Mouse (Mus musculus) lung, embryonic 15.5 days (tissue): ENCODE data around the gene Pomp. TPM values are rescaled to one million over a fixed set of nuclear protein-coding genes. Genes with fewer than 3 reads are reported as not detected.

Experiments used
- ATAC-seq: fragments of 200-750 bp; cut with Nextera tagmentation; 2 replicates; pipeline ENCODE4 v1.8.0; 2017; ENCODE audit warnings: moderate number of reproducible peaks, borderline replicate concordance; ENCODE audit not compliant: low FRiP score, low TSS enrichment; ENCODE audit errors: extremely low read depth
- H3K27ac ChIP-seq: fragments of 300-500 bp; sonication (generic); 2 replicates; pipeline ENCODE4 v1.5.1; 2015; ENCODE audit warnings: moderate library complexity, mild to moderate bottlenecking, inconsistent platforms
- H3K27me3 ChIP-seq: fragments of 300-500 bp; sonication (generic); 2 replicates; pipeline ENCODE4 v1.6.1; 2015; ENCODE audit warnings: inconsistent platforms
- H3K36me3 ChIP-seq: fragments of 300-500 bp; sonication (generic); 2 replicates; pipeline ENCODE4 v1.6.1; 2015; ENCODE audit warnings: inconsistent platforms
- H3K4me1 ChIP-seq: fragments of 300-500 bp; sonication (generic); 2 replicates; pipeline ENCODE4 v1.6.1; 2015; ENCODE audit warnings: inconsistent platforms
- H3K4me2 ChIP-seq: fragments of 300-500 bp; sonication (generic); 2 replicates; pipeline ENCODE4 v1.6.1; 2015; ENCODE audit warnings: inconsistent platforms, mild to moderate bottlenecking, moderate library complexity
- H3K4me3 ChIP-seq: fragments of 300-500 bp; sonication (generic); 2 replicates; pipeline ENCODE4 v1.5.1; 2015; ENCODE audit warnings: mild to moderate bottlenecking, inconsistent platforms
- H3K9ac ChIP-seq: fragments of 300-500 bp; sonication (generic); 2 replicates; pipeline ENCODE4 v1.6.1; 2015; ENCODE audit warnings: inconsistent platforms
- H3K9me3 ChIP-seq: fragments of 300-500 bp; sonication (generic); 2 replicates; pipeline ENCODE4 v1.6.1; 2016; ENCODE audit warnings: inconsistent platforms
- WGBS: fragments of 180-500 bp; shearing (Covaris S2); methylation state at CpG from one replicate; pipeline ENCODE4 v1.1.7; 2015; 5-methylcytosine and 5-hydroxymethylcytosine counted together
- polyA plus RNA-seq: library from polyadenylated mRNA; unstranded; fragments of >200 nt; fragmentation: Nextera tagmentation; extraction: Ambion mirVana; gene quantifications from 2 replicates; pipeline ENCODE4 v1.2.1, GENCODE M21; 2015

Gene Pomp
- polyA plus RNA-seq, result 487 and 547 TPM in 2 replicates

- H3K4me2 ChIP-seq, result peak within 1 kb of the TSS; percentile 79
- peaks cover 29% of the 10 kb centered on the region for H3K36me3 ChIP-seq
- under 1% methylated on average over 67 of the region's 68 CpGs for WGBS
- H3K9me3 ChIP-seq, result no peaks in the 10 kb centered on the region
- no peaks in the 10 kb centered on the region for H3K27me3 ChIP-seq
- peak; percentile 91 for ATAC-seq
- peak within 1 kb of the TSS; percentile 74 for H3K9ac ChIP-seq
- peaks cover 19% of the 10 kb centered on the region for H3K4me1 ChIP-seq
- H3K27ac ChIP-seq, result peak within 1 kb of the TSS; percentile 80
- peak within 1 kb of the TSS; percentile 80 for H3K4me3 ChIP-seq
Observed at GRCm38 (mm10) chr5:147860449-147861261, at the start of gene Pomp. Gene Pomp (plus strand): TSS chr5:147860461.

- Histone ChIP-seq H3K4me3 (no peak overlapping the region), H3K36me3 (no peaks in the 10 kb centered on the region), H3K4me2 (no peak overlapping the region), H3K9me3 (no peaks in the 10 kb centered on the region), H3K4me1 (no peaks in the 10 kb centered on the region), H3K9ac (no peak overlapping the region), H3K27me3 (no peaks in the 10 kb centered on the region), H3K27ac (no peak overlapping the region)
- 62% methylated on average over 13 of the region's 13 CpGs for WGBS
- ATAC-seq, result no peak
Observed at GRCm38 (mm10) chr5:147812255-147813040, 47.8 kb upstream of the Pomp start.

GRCm38 (mm10) chr5:147814971-147815370, 45.3 kb upstream of the Pomp start:
- no peak overlapping the region for H3K4me3 ChIP-seq
- no peak for ATAC-seq
- H3K27ac ChIP-seq, result no peak overlapping the region
- 69% methylated on average over 13 of the region's 13 CpGs for whole genome bisulfite sequencing
- H3K9me3 ChIP-seq, result no peaks in the 10 kb centered on the region; the same call in 1 of the 2 replicates
- no peak overlapping the region for H3K9ac ChIP-seq
- no peaks in the 10 kb centered on the region for H3K27me3 ChIP-seq
- no peak overlapping the region for H3K4me2 ChIP-seq
- no peaks in the 10 kb centered on the region for H3K4me1 ChIP-seq
- H3K36me3 ChIP-seq, result no peaks in the 10 kb centered on the region

- 71% methylated on average over 8 of the region's 8 CpGs for WGBS
- no peaks in the 10 kb centered on the region for H3K4me1 ChIP-seq
- H3K27me3 ChIP-seq, result no peaks in the 10 kb centered on the region
- H3K4me2 ChIP-seq, result no peak overlapping the region
- no peak overlapping the region for H3K27ac ChIP-seq
- H3K9ac ChIP-seq, result no peak overlapping the region
- no peak overlapping the region for H3K4me3 ChIP-seq
- H3K9me3 ChIP-seq, result no peaks in the 10 kb centered on the region; the same call in 1 of the 2 replicates
- H3K36me3 ChIP-seq, result no peaks in the 10 kb centered on the region
- no peak for ATAC-seq
Observed at GRCm38 (mm10) chr5:147815592-147815991, 44.7 kb upstream of the Pomp start.

- Histone ChIP-seq H3K4me1 (no peaks in the 10 kb centered on the region), H3K4me3 (no peak overlapping the region), H3K9ac (no peak overlapping the region), H3K9me3 (no peaks in the 10 kb centered on the region; the same call in 1 of the 2 replicates), H3K27ac (no peak overlapping the region), H3K36me3 (no peaks in the 10 kb centered on the region), H3K4me2 (no peak overlapping the region), H3K27me3 (no peaks in the 10 kb centered on the region)
- WGBS, result 63% methylated on average over 4 of the region's 4 CpGs
- no peak for ATAC-seq
Observed at GRCm38 (mm10) chr5:147816465-147816864, 43.8 kb upstream of the Pomp start.

- no peak overlapping the region for H3K27ac ChIP-seq
- H3K9me3 ChIP-seq, result no peaks in the 10 kb centered on the region; the same call in 1 of the 2 replicates
- H3K9ac ChIP-seq, result no peak overlapping the region
- WGBS, result 91% methylated on average over 9 of the region's 9 CpGs
- no peaks in the 10 kb centered on the region for H3K36me3 ChIP-seq
- no peaks in the 10 kb centered on the region for H3K27me3 ChIP-seq
- no peak overlapping the region for H3K4me3 ChIP-seq
- ATAC-seq, result no peak
- H3K4me2 ChIP-seq, result no peak overlapping the region
- no peaks in the 10 kb centered on the region for H3K4me1 ChIP-seq
Observed at GRCm38 (mm10) chr5:147817747-147818496, 42.3 kb upstream of the Pomp start.

GRCm38 (mm10) chr5:147818866-147819265, 41.4 kb upstream of the Pomp start:
- H3K27me3 ChIP-seq, result no peaks in the 10 kb centered on the region
- whole genome bisulfite sequencing, result 92% methylated on average over 8 of the region's 8 CpGs
- no peak for ATAC-seq

GRCm38 (mm10) chr5:147819895-147820294, 40.4 kb upstream of the Pomp start:
- no peaks in the 10 kb centered on the region for H3K27me3 ChIP-seq
- no peak overlapping the region for H3K4me2 ChIP-seq
- no peak for ATAC-seq
- no peak overlapping the region for H3K27ac ChIP-seq
- no peaks in the 10 kb centered on the region for H3K4me1 ChIP-seq
- H3K9me3 ChIP-seq, result no peaks in the 10 kb centered on the region; the same call in 1 of the 2 replicates
- no peaks in the 10 kb centered on the region for H3K36me3 ChIP-seq
- H3K4me3 ChIP-seq, result no peak overlapping the region
- 79% methylated on average over 7 of the region's 7 CpGs for WGBS
- no peak overlapping the region for H3K9ac ChIP-seq

More at GRCm38 (mm10) chr5:147818866-147819265, 41.4 kb upstream of the Pomp start:
- Histone ChIP-seq H3K9me3 (no peaks in the 10 kb centered on the region; the same call in 1 of the 2 replicates), H3K27ac (no peak overlapping the region), H3K4me3 (no peak overlapping the region), H3K4me2 (no peak overlapping the region), H3K4me1 (no peaks in the 10 kb centered on the region), H3K9ac (no peak overlapping the region), H3K36me3 (no peaks in the 10 kb centered on the region)

- no peak overlapping the region for H3K4me2 ChIP-seq
- H3K4me3 ChIP-seq, result no peak overlapping the region
- H3K9me3 ChIP-seq, result no peaks in the 10 kb centered on the region
- peaks cover 17% of the 10 kb centered on the region for H3K4me1 ChIP-seq
- 78% methylated on average over 13 of the region's 13 CpGs for WGBS
- no peak for ATAC-seq
- no peaks in the 10 kb centered on the region for H3K27me3 ChIP-seq
- H3K36me3 ChIP-seq, result no peaks in the 10 kb centered on the region
- H3K9ac ChIP-seq, result no peak overlapping the region
- no peak overlapping the region for H3K27ac ChIP-seq
Observed at GRCm38 (mm10) chr5:147824021-147824605, 36.1 kb upstream of the Pomp start.

- no peak for ATAC-seq
- no peak overlapping the region for H3K27ac ChIP-seq
- WGBS, result 25% methylated on average over 22 of the region's 22 CpGs
- H3K4me3 ChIP-seq, result peak overlapping the region; percentile 4; the same call in 1 of the 2 replicates
- H3K27me3 ChIP-seq, result no peaks in the 10 kb centered on the region
- peaks cover 17% of the 10 kb centered on the region for H3K4me1 ChIP-seq
- H3K4me2 ChIP-seq, result peak overlapping the region; percentile 44
- H3K9me3 ChIP-seq, result no peaks in the 10 kb centered on the region
- H3K9ac ChIP-seq, result no peak overlapping the region
- no peaks in the 10 kb centered on the region for H3K36me3 ChIP-seq
Observed at GRCm38 (mm10) chr5:147825375-147825969, 34.8 kb upstream of the Pomp start.

GRCm38 (mm10) chr5:147826091-147826490, 34.2 kb upstream of the Pomp start:
- Histone ChIP-seq H3K36me3 (no peaks in the 10 kb centered on the region), H3K27ac (no peak overlapping the region), H3K9me3 (no peaks in the 10 kb centered on the region), H3K9ac (no peak overlapping the region), H3K4me3 (no peak overlapping the region), H3K4me1 (peaks cover 17% of the 10 kb centered on the region), H3K4me2 (peak overlapping the region; percentile 44), H3K27me3 (no peaks in the 10 kb centered on the region)
- ATAC-seq, result no peak
- 35% methylated on average over 9 of the region's 9 CpGs for WGBS
